Mouse (Mus musculus) C2C12 (cell line): ENCODE data around the gene Mfsd2a.

Experiments used
- CTCF ChIP-seq: IDR thresholded peaks from one replicate; pipeline ENCODE4 v1.5.1; 2011; ENCODE audit not compliant: control insufficient read depth, insufficient read depth, insufficient read length
- MYOG ChIP-seq: IDR thresholded peaks from one replicate; pipeline ENCODE4 v1.6.1; 2011; ENCODE audit not compliant: control insufficient read depth, insufficient read length; ENCODE audit errors: extremely low read depth

DNA sequence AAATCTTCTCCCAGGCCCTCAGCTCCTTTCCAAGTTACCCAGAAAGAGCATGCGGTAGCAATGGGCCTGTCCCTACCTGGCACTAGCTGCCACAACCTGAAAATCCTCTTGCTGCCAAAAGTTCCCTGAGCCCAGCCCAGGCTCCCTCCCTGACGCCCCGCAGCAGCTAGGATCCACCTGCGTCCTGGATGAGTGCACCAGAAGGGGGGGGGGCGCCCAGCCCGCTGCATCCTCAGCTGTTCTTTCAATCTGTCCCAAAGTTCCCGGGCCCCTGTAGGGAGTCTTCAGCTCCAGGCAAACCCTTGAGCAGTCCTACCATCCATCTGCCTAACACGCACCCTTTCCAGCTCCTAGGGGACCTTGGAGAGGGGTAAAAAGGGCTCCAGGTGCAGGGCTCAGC lies 1.2 kb downstream of the Mfsd2a start:
- TF ChIP-seq CTCF (no peak), MYOG (no peak)
